Mouse (Mus musculus): ENCODE data around the gene Gm4792.

Gene Gm4792

GRCm38 (mm10) chr10:94298471-94298870 is at the start of gene Gm4792:
Gm4792 (minus strand) TSS chr10:94298703.
- DNase-seq = no peak

DNA sequence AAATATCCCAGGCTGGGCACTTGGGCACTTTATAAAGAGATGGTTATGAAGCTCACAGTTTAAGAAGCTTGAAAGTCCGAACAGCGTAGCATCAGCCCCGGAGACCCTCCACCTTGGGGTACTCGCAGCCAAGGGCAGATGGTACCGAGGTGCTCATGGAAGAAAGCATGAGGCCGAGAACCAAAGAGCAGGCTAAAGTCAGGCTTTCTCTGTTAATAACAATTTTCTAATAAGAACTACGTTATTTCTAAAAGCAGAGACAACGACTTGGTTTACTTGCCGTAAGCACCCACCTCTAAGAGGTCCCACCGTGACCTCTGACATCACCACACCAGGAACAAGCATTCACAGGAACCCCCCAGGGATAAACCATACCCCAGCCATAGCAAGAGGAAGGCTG is 49.5 kb upstream of the Gm4792 start:
- DNase-seq = no peak

- DNase-seq = no peak
These were observed 48.8 kb upstream of the Gm4792 start for GRCm38 (mm10) chr10:94347296-94347695.

GRCm38 (mm10) chr10:94346596-94346995 is 48.1 kb upstream of the Gm4792 start:
- DNase-seq = no peak

DNA sequence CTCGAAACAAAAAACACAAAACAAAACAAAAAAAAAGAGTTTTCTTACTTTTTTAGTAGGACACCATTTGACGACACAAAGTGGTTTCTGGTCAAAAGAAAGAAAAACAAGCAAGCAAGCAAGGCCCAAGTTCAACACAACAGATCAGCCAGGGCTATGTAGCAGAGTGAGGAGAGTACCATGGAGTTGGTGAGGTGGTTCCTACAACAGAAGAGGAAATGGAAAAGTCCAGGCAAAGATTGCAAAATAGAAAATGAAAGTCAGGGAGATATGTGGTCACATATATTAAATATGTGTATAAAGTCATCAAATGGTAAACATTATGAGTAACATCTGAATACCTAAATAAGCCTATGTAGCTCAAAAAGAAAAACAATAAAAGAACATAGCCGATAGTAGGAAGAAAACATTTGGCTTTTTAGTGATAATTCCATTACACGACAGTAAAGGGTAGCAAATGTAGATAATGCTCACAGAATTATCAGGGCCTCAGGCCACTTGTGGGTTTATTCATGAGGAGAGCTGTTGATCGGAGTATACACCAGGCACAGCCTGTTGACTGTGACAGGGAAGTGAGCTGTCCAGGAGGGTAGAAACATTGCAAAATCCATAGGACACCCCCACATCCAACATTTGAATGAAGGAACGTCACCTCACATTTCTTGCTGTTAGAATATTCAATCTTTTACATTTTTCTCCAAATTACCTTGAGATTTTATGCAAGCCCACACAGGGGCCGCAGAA is 47.2 kb upstream of the Gm4792 start:
- no peak for DNase-seq

DNA sequence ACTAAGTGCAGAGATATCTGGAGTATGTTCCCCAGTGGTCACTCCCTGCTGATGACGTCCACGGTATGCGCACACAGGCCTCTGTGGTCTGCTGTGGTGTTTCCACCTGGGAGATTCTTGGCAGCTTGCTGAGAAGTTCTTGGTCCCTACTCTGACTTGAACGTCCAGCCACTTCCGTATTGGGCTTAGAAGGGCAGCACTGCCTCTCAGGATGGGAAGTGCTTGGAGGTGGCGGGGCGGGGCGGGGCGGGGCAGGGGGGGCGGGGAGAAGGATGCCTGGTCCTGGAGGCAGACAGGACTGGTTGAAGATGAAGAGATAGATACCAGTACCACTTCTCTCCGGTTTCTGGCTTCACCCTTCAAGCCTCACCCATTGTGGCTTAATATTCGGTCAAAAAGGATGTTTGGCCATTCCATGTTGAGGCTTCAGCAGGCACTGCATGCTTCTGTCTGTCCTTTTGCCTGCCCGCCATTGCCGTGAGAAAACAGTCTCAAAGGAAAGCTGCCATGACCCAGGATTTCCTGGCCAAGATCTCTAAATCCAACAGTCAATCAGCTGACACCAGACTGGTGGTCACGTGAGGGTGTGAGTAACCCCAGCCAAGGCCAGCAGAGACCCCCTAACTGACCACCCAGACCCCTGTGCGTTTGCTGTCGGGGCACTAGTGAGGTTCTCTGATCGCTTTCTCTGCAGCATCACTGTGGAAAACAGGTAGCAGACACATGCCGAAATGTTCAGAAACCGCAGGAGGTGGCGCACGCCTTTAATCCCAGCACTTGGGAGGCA is 46.3 kb upstream of the Gm4792 start:
- DNase-seq = no peak

- no peak for DNase-seq
These were observed 45.1 kb upstream of the Gm4792 start for GRCm38 (mm10) chr10:94343581-94343980.

GRCm38 (mm10) chr10:94342256-94342655 is 43.8 kb upstream of the Gm4792 start:
- no peak for DNase-seq

GRCm38 (mm10) chr10:94341501-94341900 is 43.0 kb upstream of the Gm4792 start:
- no peak for DNase-seq

DNA sequence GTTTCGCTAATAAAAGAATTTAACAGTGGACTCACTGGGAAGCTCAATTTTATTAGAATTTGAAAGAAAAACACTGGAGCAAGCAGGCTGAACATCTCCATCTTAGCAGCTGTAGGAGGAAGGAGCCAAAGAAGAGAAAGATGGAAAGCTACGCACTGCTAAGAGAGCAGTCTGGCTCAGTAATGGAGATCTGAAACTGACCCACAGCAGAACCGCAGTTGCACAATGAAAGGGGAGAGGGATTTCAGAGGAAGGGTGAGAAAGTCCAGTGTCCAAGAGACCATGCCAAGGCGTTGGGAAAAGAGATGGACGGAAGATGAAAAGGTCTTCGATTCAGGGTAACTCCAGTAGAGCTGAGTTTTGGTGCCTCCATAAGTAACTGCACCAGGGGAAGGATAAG is 37.6 kb upstream of the Gm4792 start:
- DNase-seq = no peak

- no peak for DNase-seq
These were observed 36.5 kb upstream of the Gm4792 start for GRCm38 (mm10) chr10:94335047-94335446.

DNA sequence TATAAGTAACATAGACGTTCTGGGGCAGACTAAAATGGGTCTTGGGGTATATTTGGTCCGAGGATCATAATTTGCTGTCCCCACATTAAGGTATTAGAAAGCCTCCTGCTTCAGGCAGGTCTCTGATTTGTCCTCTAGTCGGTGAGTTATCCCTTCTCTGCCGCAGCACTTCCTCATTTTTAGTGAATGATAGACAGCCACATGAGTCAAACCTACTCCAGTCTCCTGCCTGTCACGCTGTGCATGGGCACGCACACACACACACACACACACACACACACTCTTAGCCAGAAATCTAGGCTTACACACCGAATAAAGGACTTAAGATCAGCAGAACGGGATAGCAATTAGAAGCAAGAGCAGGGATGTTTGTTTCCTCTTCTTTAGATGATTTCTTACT is 34.8 kb upstream of the Gm4792 start:
- DNase-seq = no peak

- DNase-seq = no peak
These were observed 34.0 kb upstream of the Gm4792 start for GRCm38 (mm10) chr10:94332358-94333137.

DNA sequence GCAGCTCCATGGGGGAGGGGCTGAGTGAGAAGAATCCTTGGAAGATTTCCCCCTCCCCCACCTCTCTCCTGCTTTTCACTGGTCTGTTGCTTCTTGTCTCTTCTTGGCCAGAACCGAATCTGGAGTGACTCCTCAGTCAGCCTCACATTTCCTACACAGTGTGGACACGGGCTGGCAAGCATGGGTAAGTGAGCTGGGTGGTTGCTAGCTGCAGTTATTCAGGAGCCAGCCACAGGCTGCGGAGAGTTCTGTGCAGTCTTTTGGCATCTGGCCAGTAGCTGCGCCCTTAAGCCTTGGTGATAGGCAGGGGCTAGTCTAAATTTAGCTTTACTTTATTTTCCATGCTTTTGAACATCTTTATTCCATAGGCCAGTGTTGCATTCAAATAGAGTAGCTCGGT is 31.5 kb upstream of the Gm4792 start:
- DNase-seq = peak; percentile 14

GRCm38 (mm10) chr10:94318574-94318973 is 20.1 kb upstream of the Gm4792 start:
- no peak for DNase-seq

DNA sequence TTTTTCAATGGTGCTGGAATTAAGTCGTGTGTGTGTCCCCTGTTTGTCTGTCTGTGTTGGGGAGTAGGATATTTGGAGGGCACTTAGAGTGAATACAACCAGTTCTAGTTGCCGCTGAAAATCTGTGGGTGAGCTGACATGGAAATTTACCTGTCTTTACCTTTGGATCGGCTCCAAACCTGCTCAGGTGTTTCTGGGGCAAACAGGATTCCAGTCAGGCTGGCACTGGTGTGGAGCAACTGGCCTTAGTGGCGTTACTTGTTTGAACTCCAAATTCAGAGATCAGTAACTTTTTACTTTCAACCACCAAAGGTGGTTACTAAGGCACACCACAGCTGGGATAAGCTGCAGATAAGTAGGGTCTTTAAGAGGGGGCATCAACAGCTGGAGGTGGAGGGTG is 14.6 kb upstream of the Gm4792 start:
- peak; percentile 60 for DNase-seq

GRCm38 (mm10) chr10:94312007-94312715 is 13.7 kb upstream of the Gm4792 start:
- peak; percentile 11 for DNase-seq

- peak; percentile 14 for DNase-seq
These were observed 13.1 kb upstream of the Gm4792 start, which contains the start of gene Tmcc3 for GRCm38 (mm10) chr10:94311511-94312006. Tmcc3 (plus strand) TSS chr10:94311949.

DNA sequence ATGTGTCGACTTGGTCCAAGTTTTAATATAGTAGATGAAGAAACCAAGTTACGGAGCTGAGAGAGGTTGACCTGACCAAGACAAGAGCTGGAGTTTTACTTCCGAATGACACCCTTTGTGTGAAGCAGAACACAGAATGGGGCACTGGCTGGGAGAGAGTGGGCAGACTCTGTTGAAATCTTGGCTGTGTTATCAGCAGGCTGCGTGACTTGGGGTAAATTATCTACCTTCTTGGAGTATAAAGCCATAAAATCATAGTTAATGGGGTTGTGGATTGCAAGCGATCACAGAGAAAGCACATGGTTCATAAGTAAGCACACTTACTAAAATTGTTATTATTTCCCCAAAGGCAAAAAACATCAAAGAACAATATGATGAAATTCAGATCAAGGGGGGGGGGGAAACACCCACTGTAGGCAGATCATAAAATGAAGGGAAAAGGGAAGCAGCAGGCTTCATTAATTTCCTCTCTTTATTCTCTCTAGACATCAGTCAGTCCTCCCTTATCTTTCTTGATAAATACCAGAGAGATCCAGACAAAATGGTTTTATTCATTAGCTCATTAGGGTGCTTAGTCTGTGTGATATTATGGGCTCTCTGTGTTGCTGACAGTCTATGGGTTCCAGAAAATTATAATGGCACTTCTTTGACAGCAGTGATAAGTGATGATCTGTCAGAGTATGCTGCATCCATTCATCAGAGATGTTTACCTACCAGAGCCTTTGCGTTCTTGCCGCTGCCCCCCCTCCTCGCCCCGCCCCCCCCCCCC is 12.2 kb upstream of the Gm4792 start:
- no peak for DNase-seq

DNA sequence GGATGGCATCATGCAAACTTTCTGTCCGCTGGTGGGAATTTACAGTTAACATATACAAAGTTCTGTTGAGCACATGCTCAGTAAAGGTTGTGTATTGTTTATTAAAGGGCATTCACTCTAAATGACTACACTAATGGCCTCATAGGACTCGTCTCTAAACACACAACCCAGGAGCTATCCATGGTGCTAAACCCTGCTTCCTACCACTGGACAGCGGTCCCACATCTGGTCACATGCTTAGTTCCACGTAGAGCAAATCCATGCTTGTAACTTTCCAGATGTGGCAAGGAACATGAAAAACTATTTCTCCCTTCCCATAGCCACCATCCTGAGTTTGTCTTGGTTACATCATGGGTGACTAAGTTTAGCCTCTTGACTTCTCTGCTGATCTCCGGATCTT is 7.0 kb upstream of the Gm4792 start:
- no peak for DNase-seq

DNA sequence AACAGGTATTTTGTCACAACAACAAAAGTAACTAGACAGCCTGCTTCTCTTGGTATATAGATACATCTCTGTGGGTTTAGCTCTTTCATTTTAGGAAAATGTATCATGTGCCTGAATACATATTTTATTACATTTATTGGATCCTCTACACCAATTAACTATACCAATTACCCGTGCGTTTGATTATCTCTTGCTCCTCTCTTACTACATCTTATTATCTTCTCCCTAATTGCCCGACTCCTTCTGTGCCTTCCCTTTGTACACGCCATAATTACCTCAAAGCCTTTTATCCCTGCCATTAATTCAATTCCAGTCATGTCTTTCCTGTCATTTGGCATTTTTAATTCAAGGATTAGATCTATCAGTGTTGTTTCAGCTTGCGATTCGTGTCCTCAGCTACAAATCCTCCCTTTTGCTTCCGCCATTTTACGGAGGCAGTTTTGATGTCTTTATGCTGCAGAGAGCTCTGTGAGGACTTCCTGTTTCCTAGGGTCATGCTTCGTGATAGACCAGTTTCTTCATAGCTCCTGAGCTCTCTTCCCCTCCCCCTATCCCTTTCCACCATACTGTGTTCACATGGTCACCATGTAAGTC is 5.7 kb upstream of the Gm4792 start:
- DNase-seq = no peak
